Mouse (Mus musculus) ES-Bruce4 (cell line): Measurements from ENCODE around the gene Spef1. TPM values are rescaled to one million over a fixed set of nuclear protein-coding genes. Genes with fewer than 3 reads are reported as not detected.

Experiments used
- H3K27ac ChIP-seq: 2 replicates; pipeline ENCODE4 v1.5.1; 2012; ENCODE audit warnings: low read length, inconsistent platforms; ENCODE audit not compliant: insufficient read depth
- H3K27me3 ChIP-seq: 2 replicates; pipeline ENCODE4 v1.6.1; 2012; ENCODE audit warnings: mild to moderate bottlenecking, low read length, inconsistent platforms; ENCODE audit not compliant: control insufficient read depth, poor library complexity, insufficient read depth, severe bottlenecking
- H3K36me3 ChIP-seq: 2 replicates; pipeline ENCODE4 v1.6.1; 2012; ENCODE audit warnings: inconsistent platforms, mild to moderate bottlenecking, low read length, moderate library complexity; ENCODE audit not compliant: control insufficient read depth, poor library complexity, insufficient read depth, severe bottlenecking
- H3K4me1 ChIP-seq: one replicate; pipeline ENCODE4 v1.8.1; 2011; ENCODE audit warnings: low read length; ENCODE audit not compliant: control insufficient read depth, insufficient read depth
- H3K4me3 ChIP-seq: 2 replicates; pipeline ENCODE4 v1.5.1; 2011; ENCODE audit warnings: low read depth, mild to moderate bottlenecking, low read length
- H3K9ac ChIP-seq: 2 replicates; pipeline ENCODE4 v1.6.1; 2012; ENCODE audit warnings: low read depth, mild to moderate bottlenecking, inconsistent platforms; ENCODE audit not compliant: poor library complexity, severe bottlenecking
- H3K9me3 ChIP-seq: replicated peaks from 2 replicates; pipeline ENCODE4 v1.6.1; 2012; ENCODE audit warnings: mild to moderate bottlenecking, low read length, inconsistent platforms; ENCODE audit not compliant: control insufficient read depth, poor library complexity, insufficient read depth, severe bottlenecking
- CTCF ChIP-seq: IDR thresholded peaks from one replicate; pipeline ENCODE4 v1.8.1; 2011; ENCODE audit warnings: low read depth, low read length
- EP300 ChIP-seq: IDR thresholded peaks from 2 replicates; pipeline ENCODE4 v1.6.1; 2011; ENCODE audit warnings: low read depth, low read length; ENCODE audit not compliant: insufficient read depth
- POLR2A ChIP-seq: IDR thresholded peaks from one replicate; pipeline ENCODE4 v1.8.1; 2011; ENCODE audit warnings: low read length; ENCODE audit not compliant: insufficient read depth
- polyA plus RNA-seq: library from polyadenylated mRNA; stranded (reverse); fragments of >200 nt; gene quantifications from 2 replicates; pipeline ENCODE4 v1.2.4, GENCODE M21; 2011; ENCODE audit warnings: low read depth; ENCODE audit not compliant: missing spikeins, insufficient read depth, insufficient read length

Spef1 gene
- polyA plus RNA-seq, 1 experiment = 1.2 TPM

- no peaks in the 10 kb centered on the region for H3K27me3 ChIP-seq
- no peaks in the 10 kb centered on the region for H3K36me3 ChIP-seq
- H3K9ac ChIP-seq = peak overlapping the region; percentile 80
- H3K4me1 ChIP-seq = peaks cover 4% of the 10 kb centered on the region
- TF ChIP-seq CTCF (no peak), EP300 (no peak), POLR2A (no peak)
- H3K27ac ChIP-seq = no peak overlapping the region
- no peaks in the 10 kb centered on the region for H3K9me3 ChIP-seq
- H3K4me3 ChIP-seq = peak overlapping the region; percentile 92
Observed at GRCm38 (mm10) chr2:131178828-131179245, 8.2 kb downstream of the Spef1 start.

GRCm38 (mm10) chr2:131177932-131178331 is 9.2 kb downstream of the Spef1 start:
- no peak for TF ChIP-seq POLR2A
- no peak for TF ChIP-seq CTCF
- TF ChIP-seq EP300 = no peak
- no peaks in the 10 kb centered on the region for H3K9me3 ChIP-seq
- no peaks in the 10 kb centered on the region for H3K36me3 ChIP-seq
- peaks cover 4% of the 10 kb centered on the region for H3K4me1 ChIP-seq
- H3K27ac ChIP-seq = no peak overlapping the region
- no peak overlapping the region for H3K9ac ChIP-seq
- H3K27me3 ChIP-seq = no peaks in the 10 kb centered on the region
- no peak overlapping the region for H3K4me3 ChIP-seq

GRCm38 (mm10) chr2:131176491-131176890 is 10.6 kb downstream of the Spef1 start:
- no peak overlapping the region for H3K4me3 ChIP-seq
- no peak overlapping the region for H3K27ac ChIP-seq
- no peaks in the 10 kb centered on the region for H3K36me3 ChIP-seq
- H3K9me3 ChIP-seq = no peaks in the 10 kb centered on the region
- peaks cover 6% of the 10 kb centered on the region for H3K4me1 ChIP-seq
- no peaks in the 10 kb centered on the region for H3K27me3 ChIP-seq
- no peak overlapping the region for H3K9ac ChIP-seq
- TF ChIP-seq CTCF = no peak
- no peak for TF ChIP-seq EP300
- TF ChIP-seq POLR2A = no peak

GRCm38 (mm10) chr2:131175945-131176309 is 11.2 kb downstream of the Spef1 start:
- TF ChIP-seq CTCF (no peak), POLR2A (no peak), EP300 (no peak)
- Histone ChIP-seq H3K9ac (no peak overlapping the region), H3K36me3 (no peaks in the 10 kb centered on the region), H3K27ac (no peak overlapping the region), H3K27me3 (no peaks in the 10 kb centered on the region), H3K4me1 (peaks cover 6% of the 10 kb centered on the region), H3K9me3 (no peaks in the 10 kb centered on the region), H3K4me3 (no peak overlapping the region)

- H3K4me3 ChIP-seq = no peak overlapping the region
- H3K36me3 ChIP-seq = no peaks in the 10 kb centered on the region
- peaks cover 6% of the 10 kb centered on the region for H3K4me1 ChIP-seq
- H3K27me3 ChIP-seq = no peaks in the 10 kb centered on the region
- TF ChIP-seq EP300 (no peak), CTCF (no peak), POLR2A (no peak)
- H3K9ac ChIP-seq = no peak overlapping the region
- no peaks in the 10 kb centered on the region for H3K9me3 ChIP-seq
- H3K27ac ChIP-seq = no peak overlapping the region
Observed at GRCm38 (mm10) chr2:131175286-131175944, 11.7 kb downstream of the Spef1 start.

GRCm38 (mm10) chr2:131174700-131175099 is 12.4 kb downstream of the Spef1 start:
- Histone ChIP-seq H3K9ac (no peak overlapping the region), H3K4me1 (peaks cover 6% of the 10 kb centered on the region), H3K27me3 (no peaks in the 10 kb centered on the region), H3K27ac (no peak overlapping the region), H3K9me3 (no peaks in the 10 kb centered on the region), H3K36me3 (no peaks in the 10 kb centered on the region), H3K4me3 (peak overlapping the region; percentile 84)
- TF ChIP-seq CTCF = no peak
- no peak for TF ChIP-seq EP300
- no peak for TF ChIP-seq POLR2A
